Mouse (Mus musculus): ENCODE results near the gene Slc13a4. TPM values are rescaled to one million over a fixed set of nuclear protein-coding genes. Genes with fewer than 3 reads are reported as not detected.

Gene Slc13a4
- polyA plus RNA-seq, 1 experiment from 2014 or later: 2.4 TPM

DNA sequence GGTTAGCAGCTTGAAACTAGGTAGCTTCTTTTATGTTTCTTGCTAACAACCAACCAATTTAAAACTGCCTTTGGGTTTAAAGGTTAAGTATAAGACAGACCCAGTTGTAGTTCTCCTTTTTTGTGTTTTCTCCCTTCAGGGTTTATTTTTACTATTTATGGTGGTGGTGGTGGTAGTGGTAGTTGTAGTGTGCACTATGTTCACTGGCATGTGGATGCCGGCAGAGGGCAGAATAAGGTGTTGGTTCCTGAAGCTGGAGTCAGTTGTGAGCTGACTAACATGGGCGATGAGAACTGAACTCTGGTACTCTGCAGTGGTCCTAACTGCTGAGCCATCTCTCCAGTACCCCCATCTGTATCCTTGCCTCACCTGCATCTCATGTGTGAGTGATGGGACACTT is 49.0 kb downstream of the Slc13a4 start:
- WGBS (ENCODE audit: insufficient replicate concordance): 100% methylated on average over 2 of the region's 2 CpGs
- Histone ChIP-seq H3K9ac (ENCODE audit: low read depth, low read length) (no peak overlapping the region), H3K27ac (ENCODE audit: low read depth, low read length) (no peak overlapping the region), H3K4me3 (ENCODE audit: low read depth, low read length) (no peak overlapping the region), H3K9me3 (replicated peaks; ENCODE audit: control insufficient read depth, low read length) (no peaks in the 10 kb centered on the region), H3K4me1 (ENCODE audit: control insufficient read depth, insufficient read depth, low read length) (peaks cover 55% of the 10 kb centered on the region), H3K4me2 (no peak overlapping the region), H3K36me3 (ENCODE audit: control insufficient read depth, insufficient read depth, low read length) (peaks cover 11% of the 10 kb centered on the region), H3K27me3 (ENCODE audit: control insufficient read depth, insufficient read depth, low read length) (no peaks in the 10 kb centered on the region)
- ATAC-seq (replicated peaks; ENCODE audit: insufficient number of reproducible peaks, low FRiP score, low TSS enrichment): no peak

DNA sequence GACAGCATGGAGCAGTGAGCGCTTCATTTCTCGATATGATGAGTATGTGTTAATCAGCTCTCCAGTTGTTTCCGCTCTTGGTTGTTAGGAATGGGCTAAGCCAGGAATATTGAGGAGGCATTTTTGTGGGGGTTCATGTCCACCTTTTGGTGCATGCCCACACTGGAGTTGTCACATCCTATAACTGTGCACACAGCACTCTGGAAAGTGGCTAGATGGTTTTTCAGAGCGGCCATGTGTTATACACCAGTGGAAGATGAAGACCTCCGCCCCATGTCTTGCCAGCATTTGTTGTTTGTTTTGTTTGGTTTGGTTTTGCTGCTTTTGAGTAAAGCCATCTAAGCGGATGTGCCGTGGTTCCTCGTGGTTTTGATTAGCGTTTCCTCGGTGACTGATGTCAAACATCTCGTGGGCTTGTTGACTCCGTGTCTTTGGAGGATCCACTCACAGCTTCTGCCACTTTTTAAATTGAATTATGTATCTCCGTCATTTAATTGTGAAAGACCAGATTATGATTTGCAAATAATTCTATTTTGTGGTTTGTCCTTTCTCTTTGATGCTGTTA is 50.2 kb downstream of the Slc13a4 start:
- WGBS (ENCODE audit: insufficient replicate concordance): 83% methylated on average over 13 of the region's 13 CpGs
- Histone ChIP-seq H3K4me1 (ENCODE audit: control insufficient read depth, insufficient read depth, low read length) (peaks cover 60% of the 10 kb centered on the region), H3K9me3 (replicated peaks; ENCODE audit: control insufficient read depth, low read length) (no peaks in the 10 kb centered on the region), H3K27ac (ENCODE audit: low read depth, low read length) (peak overlapping the region; percentile 74), H3K27me3 (ENCODE audit: control insufficient read depth, insufficient read depth, low read length) (no peaks in the 10 kb centered on the region), H3K4me2 (peak overlapping the region; percentile 43), H3K9ac (ENCODE audit: low read depth, low read length) (no peak overlapping the region; the same call in 1 of the 2 replicates), H3K36me3 (ENCODE audit: control insufficient read depth, insufficient read depth, low read length) (peaks cover 8% of the 10 kb centered on the region), H3K4me3 (ENCODE audit: low read depth, low read length) (no peak overlapping the region)
- ATAC-seq (replicated peaks; ENCODE audit: insufficient number of reproducible peaks, low FRiP score, low TSS enrichment): no peak

DNA sequence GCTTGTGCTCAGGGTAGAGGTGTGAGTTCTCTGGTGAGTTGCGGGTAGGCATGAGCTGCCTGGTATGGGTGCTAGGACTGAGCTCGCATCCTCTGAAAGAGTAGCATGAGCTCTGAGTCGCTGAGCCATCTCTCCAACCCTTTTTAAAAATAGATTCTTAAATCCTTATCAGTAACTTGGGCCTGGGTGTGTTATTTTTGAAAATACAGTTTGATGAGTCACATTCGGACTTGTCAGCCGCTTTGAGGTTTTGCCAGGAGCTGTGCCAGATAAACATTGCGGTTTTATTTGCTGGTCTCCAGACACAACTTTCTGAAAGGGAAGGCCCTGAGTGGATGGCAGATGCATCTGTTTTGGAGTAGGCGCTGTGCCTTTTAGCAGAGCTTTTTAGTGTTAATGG is 51.2 kb downstream of the Slc13a4 start:
- Histone ChIP-seq H3K9ac (ENCODE audit: low read depth, low read length) (peak overlapping the region; percentile 1; the same call in 1 of the 2 replicates), H3K4me3 (ENCODE audit: low read depth, low read length) (no peak overlapping the region), H3K36me3 (ENCODE audit: control insufficient read depth, insufficient read depth, low read length) (peaks cover 4% of the 10 kb centered on the region), H3K4me1 (ENCODE audit: control insufficient read depth, insufficient read depth, low read length) (peaks cover 65% of the 10 kb centered on the region), H3K27ac (ENCODE audit: low read depth, low read length) (peak overlapping the region; percentile 74), H3K9me3 (replicated peaks; ENCODE audit: control insufficient read depth, low read length) (no peaks in the 10 kb centered on the region), H3K27me3 (ENCODE audit: control insufficient read depth, insufficient read depth, low read length) (no peaks in the 10 kb centered on the region), H3K4me2 (peak overlapping the region; percentile 43)
- WGBS (ENCODE audit: insufficient replicate concordance): 27% methylated on average over 7 of the region's 7 CpGs
- 0 out of 2 replicates have a peak, but pooled peaks have one; percentile 27 for ATAC-seq (replicated peaks; ENCODE audit: insufficient number of reproducible peaks, low FRiP score, low TSS enrichment)

DNA sequence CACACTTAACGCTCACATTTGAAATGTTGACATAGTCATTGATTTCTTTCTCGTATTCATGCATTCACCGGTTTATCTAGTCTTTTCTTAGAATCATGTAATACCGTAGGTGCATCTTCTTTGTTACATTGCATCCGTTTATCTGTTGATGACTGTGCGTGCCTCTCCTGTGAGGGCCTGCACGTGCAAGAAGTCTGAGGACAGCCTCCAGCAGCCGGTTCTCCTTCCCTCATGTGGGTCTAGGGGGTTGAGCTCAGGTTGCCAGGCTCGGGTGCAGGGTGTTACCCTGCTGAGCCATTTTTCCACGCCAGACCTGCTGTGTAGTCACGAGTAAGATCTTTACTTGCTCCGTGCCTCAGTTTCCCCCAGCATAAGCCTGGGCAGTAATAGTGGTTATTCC is 52.9 kb downstream of the Slc13a4 start:
- WGBS (ENCODE audit: insufficient replicate concordance): 56% methylated on average over 12 of the region's 12 CpGs
- ATAC-seq (replicated peaks; ENCODE audit: insufficient number of reproducible peaks, low FRiP score, low TSS enrichment): no peak
- H3K9ac ChIP-seq (ENCODE audit: low read depth, low read length): peak overlapping the region; percentile 89
- H3K4me3 ChIP-seq (ENCODE audit: low read depth, low read length): peak overlapping the region; percentile 75
- H3K4me2 ChIP-seq: peak overlapping the region; percentile 77
- H3K9me3 ChIP-seq (replicated peaks; ENCODE audit: control insufficient read depth, low read length): no peaks in the 10 kb centered on the region
- H3K27ac ChIP-seq (ENCODE audit: low read depth, low read length): peak overlapping the region; percentile 96
- no peaks in the 10 kb centered on the region for H3K36me3 ChIP-seq (ENCODE audit: control insufficient read depth, insufficient read depth, low read length)
- H3K27me3 ChIP-seq (ENCODE audit: control insufficient read depth, insufficient read depth, low read length): no peaks in the 10 kb centered on the region
- H3K4me1 ChIP-seq (ENCODE audit: control insufficient read depth, insufficient read depth, low read length): peaks cover 58% of the 10 kb centered on the region

DNA sequence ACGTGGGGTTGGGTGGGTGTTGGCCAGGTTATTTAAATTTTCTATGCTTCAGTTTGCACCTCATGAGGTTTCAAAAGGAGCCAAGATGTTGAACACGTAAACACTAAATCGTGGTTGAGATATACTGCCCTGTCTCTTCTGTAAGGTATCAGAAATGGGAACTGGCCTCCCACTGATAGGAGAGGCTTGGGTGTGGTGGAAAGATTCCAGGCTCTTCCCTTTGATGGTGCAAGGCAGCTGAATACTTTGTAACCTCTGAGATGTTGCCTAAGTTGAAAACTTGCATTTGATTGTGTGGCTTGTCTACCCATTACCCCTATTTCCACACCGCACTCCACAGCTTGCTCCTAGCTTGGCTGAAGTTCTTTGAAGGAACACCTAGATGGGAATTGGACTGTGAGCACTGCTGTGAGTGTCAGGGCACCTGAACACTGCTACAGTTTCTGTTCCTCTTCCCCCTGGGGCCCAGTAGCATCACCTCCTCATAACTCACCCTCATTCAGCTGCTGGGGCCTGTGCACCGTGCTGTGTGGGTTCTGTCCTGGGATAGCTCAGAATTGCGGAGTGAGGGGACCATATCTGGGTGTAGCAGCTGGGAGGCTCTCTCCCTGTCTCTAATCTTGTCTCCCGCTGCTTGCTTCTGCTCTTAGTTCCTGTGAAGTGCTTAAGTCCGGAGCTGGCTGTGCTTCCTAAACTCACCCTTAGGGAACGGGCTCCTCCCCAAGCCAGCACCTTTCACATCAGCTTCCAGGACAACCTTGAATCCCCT is 53.6 kb downstream of the Slc13a4 start:
- Histone ChIP-seq H3K4me3 (ENCODE audit: low read depth, low read length) (peak overlapping the region; percentile 75), H3K9ac (ENCODE audit: low read depth, low read length) (peak overlapping the region; percentile 89), H3K27ac (ENCODE audit: low read depth, low read length) (peak overlapping the region; percentile 96), H3K4me1 (ENCODE audit: control insufficient read depth, insufficient read depth, low read length) (peaks cover 52% of the 10 kb centered on the region), H3K36me3 (ENCODE audit: control insufficient read depth, insufficient read depth, low read length) (no peaks in the 10 kb centered on the region), H3K4me2 (peak overlapping the region; percentile 77), H3K27me3 (ENCODE audit: control insufficient read depth, insufficient read depth, low read length) (no peaks in the 10 kb centered on the region), H3K9me3 (replicated peaks; ENCODE audit: control insufficient read depth, low read length) (no peaks in the 10 kb centered on the region)
- ATAC-seq (replicated peaks; ENCODE audit: insufficient number of reproducible peaks, low FRiP score, low TSS enrichment): peak; percentile 69
- WGBS (ENCODE audit: insufficient replicate concordance): 19% methylated on average over 9 of the region's 9 CpGs

DNA sequence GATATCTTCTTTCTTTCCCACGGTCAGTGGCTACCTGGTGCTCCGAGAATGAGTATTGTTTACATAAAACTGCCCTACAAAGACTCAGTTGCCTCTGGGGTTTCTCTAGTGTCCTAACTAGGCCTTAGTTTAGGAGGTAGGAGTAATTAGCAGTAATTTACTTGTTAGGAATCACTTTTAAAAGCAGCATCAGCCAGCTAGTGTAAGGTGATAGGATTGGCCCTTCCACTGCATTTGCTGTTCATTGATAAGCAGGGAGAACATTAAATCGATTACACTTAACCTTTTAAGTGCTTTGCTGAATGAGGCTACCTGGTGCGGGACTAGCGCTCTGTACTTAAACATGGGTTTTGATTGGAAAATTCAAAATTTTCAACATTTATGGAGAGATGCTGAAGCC is 54.5 kb downstream of the Slc13a4 start:
- no peaks in the 10 kb centered on the region for H3K27me3 ChIP-seq (ENCODE audit: control insufficient read depth, insufficient read depth, low read length)
- no peaks in the 10 kb centered on the region for H3K36me3 ChIP-seq (ENCODE audit: control insufficient read depth, insufficient read depth, low read length)
- H3K4me2 ChIP-seq: peak overlapping the region; percentile 77
- H3K27ac ChIP-seq (ENCODE audit: low read depth, low read length): peak overlapping the region; percentile 96
- no peaks in the 10 kb centered on the region for H3K9me3 ChIP-seq (replicated peaks; ENCODE audit: control insufficient read depth, low read length)
- H3K4me1 ChIP-seq (ENCODE audit: control insufficient read depth, insufficient read depth, low read length): peaks cover 52% of the 10 kb centered on the region
- ATAC-seq (replicated peaks; ENCODE audit: insufficient number of reproducible peaks, low FRiP score, low TSS enrichment): no peak
- WGBS (ENCODE audit: insufficient replicate concordance): 34% methylated on average over 5 of the region's 5 CpGs
- peak overlapping the region; percentile 89 for H3K9ac ChIP-seq (ENCODE audit: low read depth, low read length)
- peak overlapping the region; percentile 75 for H3K4me3 ChIP-seq (ENCODE audit: low read depth, low read length)

DNA sequence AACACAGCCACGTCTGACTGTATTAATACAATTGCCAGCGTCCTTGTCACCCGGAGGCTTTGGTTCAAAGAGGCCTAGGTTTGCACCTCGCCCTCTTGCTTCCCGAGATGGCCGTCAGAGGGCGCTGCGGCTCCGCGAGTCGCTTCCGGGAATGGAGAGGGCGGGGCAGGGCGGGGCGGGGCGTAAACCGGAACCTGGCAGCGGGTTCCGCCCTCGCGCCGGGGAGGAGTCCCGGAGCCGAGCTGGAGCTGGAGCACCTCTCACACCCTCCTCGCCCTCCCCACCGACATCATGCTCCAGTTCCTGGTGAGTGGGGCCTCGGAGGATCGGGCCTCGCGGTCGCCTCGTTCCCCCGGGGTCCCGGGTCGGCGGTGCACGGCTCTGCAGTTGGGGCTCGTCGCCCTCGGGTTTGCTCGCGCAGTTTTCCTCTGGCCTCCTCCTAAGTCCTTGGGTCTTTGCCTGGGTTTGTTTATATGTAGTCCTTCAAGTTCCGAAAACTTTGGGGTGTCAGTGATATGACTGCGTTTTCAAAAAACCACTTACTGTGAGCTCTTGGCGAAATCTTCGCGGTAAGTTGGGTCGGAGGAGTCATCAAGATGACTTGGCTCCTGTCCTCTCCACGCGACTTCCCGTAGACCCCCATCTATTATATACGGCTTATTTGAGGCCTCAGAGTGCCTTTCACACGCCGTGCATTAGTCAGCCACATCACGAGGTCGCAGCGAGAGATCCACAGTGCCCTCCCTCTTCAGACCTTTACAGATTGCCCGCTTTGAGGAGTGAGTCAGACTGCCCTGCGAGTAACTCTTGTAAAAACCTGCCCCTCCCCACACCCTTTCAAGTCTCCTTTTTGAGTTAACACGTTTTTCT is 55.2 kb downstream of the Slc13a4 start:
- H3K27me3 ChIP-seq (ENCODE audit: control insufficient read depth, insufficient read depth, low read length): no peaks in the 10 kb centered on the region
- H3K36me3 ChIP-seq (ENCODE audit: control insufficient read depth, insufficient read depth, low read length): no peaks in the 10 kb centered on the region
- peak overlapping the region; percentile 89 for H3K9ac ChIP-seq (ENCODE audit: low read depth, low read length)
- H3K4me3 ChIP-seq (ENCODE audit: low read depth, low read length): peak overlapping the region; percentile 75
- peaks cover 47% of the 10 kb centered on the region for H3K4me1 ChIP-seq (ENCODE audit: control insufficient read depth, insufficient read depth, low read length)
- ATAC-seq (replicated peaks; ENCODE audit: insufficient number of reproducible peaks, low FRiP score, low TSS enrichment): peak; percentile 83
- no peaks in the 10 kb centered on the region for H3K9me3 ChIP-seq (replicated peaks; ENCODE audit: control insufficient read depth, low read length)
- peak overlapping the region; percentile 96 for H3K27ac ChIP-seq (ENCODE audit: low read depth, low read length)
- under 1% methylated on average over 59 of the region's 60 CpGs for WGBS (ENCODE audit: insufficient replicate concordance)
- peak overlapping the region; percentile 77 for H3K4me2 ChIP-seq

DNA sequence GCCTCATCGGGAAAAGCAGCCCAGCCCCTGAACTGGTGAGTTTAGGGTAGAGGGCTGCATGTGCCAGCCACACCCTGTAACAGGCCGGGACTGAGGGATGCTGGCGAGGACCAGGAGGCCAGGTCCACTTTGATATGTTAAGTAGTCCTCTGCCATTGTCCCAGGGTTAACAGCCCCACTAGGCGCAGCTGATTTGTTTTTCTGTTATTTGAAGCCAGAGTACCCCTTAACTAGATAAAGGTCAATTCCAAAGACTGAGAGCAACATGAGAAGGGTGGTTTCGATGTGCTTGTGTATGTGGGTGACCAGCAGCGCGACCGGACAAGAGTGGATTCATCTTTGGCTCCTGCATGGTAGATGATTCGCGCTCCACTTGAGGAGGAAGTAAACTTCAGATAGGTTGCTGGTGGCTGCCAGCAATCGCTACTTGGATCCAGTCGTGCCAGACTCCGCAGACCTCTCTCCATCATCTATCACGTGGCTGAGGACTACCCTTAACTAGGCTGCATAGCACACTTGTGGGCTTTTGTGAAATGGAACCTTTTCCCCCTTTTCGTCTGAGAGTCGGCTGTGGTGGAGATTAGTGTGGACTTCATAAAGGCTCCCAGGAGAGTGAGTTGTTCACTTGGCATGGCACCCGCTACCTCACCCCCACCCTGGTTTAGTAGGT is 56.0 kb downstream of the Slc13a4 start:
- no peak for ATAC-seq (replicated peaks; ENCODE audit: insufficient number of reproducible peaks, low FRiP score, low TSS enrichment)
- H3K27ac ChIP-seq (ENCODE audit: low read depth, low read length): peak overlapping the region; percentile 96; the same call in 1 of the 2 replicates
- peak overlapping the region; percentile 58; the same call in 1 of the 2 replicates for H3K9ac ChIP-seq (ENCODE audit: low read depth, low read length)

More for the DNA sequence above, 56.0 kb downstream of the Slc13a4 start:
- Histone ChIP-seq H3K9me3 (replicated peaks; ENCODE audit: control insufficient read depth, low read length) (no peaks in the 10 kb centered on the region), H3K4me2 (peak overlapping the region; percentile 77), H3K36me3 (ENCODE audit: control insufficient read depth, insufficient read depth, low read length) (no peaks in the 10 kb centered on the region), H3K27me3 (ENCODE audit: control insufficient read depth, insufficient read depth, low read length) (no peaks in the 10 kb centered on the region), H3K4me1 (ENCODE audit: control insufficient read depth, insufficient read depth, low read length) (peaks cover 39% of the 10 kb centered on the region), H3K4me3 (ENCODE audit: low read depth, low read length) (peak overlapping the region; percentile 75)
- 63% methylated on average over 17 of the region's 17 CpGs for WGBS (ENCODE audit: insufficient replicate concordance)
